Mouse (Mus musculus) ES-E14 (cell line): ENCODE measurements around the gene Syn2.

Source experiments
- CHD2 ChIP-seq: IDR thresholded peaks from 2 replicates; pipeline ENCODE4 v1.6.1; 2014; ENCODE audit warnings: mild to moderate bottlenecking, low read depth, low read length, inconsistent platforms
- HCFC1 ChIP-seq: IDR thresholded peaks from 2 replicates; pipeline ENCODE4 v1.6.1; 2012; ENCODE audit warnings: low read length, inconsistent platforms, borderline replicate concordance; ENCODE audit not compliant: insufficient read depth
- MAFK ChIP-seq: IDR thresholded peaks from 2 replicates; pipeline ENCODE4 v1.6.1; 2014; ENCODE audit warnings: mild to moderate bottlenecking, low read depth, low read length, inconsistent platforms; ENCODE audit not compliant: insufficient read depth
- ZC3H11A ChIP-seq: IDR thresholded peaks from 2 replicates; pipeline ENCODE4 v1.6.1; 2012; ENCODE audit warnings: low read depth, mild to moderate bottlenecking, inconsistent platforms, low read length, borderline replicate concordance
- ZNF384 ChIP-seq: IDR thresholded peaks from 2 replicates; pipeline ENCODE4 v1.6.1; 2012; ENCODE audit warnings: low read depth, low read length, inconsistent platforms

DNA sequence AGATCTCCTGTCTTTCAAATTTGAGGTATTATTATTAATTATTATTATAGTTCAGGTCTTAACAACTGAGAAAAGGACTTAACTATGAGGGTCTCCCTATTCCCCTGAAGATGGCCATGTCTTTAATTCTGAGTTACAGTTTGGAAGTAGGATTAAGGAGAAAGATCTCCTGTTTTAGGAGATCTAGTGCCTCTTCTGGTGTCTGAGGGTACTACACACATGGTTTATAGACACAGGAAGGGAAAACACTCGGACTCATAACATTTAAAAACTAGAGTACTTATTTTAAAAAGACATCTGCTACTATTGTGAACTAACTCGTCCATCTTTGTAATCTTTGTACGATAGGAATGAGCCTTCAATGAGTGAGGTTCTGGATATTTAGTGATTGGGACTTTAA, 68.3 kb downstream of the Syn2 start:
- TF ChIP-seq MAFK (no peak), ZNF384 (no peak), CHD2 (no peak), HCFC1 (no peak), ZC3H11A (no peak)
